Mouse (Mus musculus) embryonic fibroblast, embryonic 13.5 days (primary cell): ENCODE results near the gene AU021092. TPM values are rescaled to one million over a fixed set of nuclear protein-coding genes. Genes with fewer than 3 reads are reported as not detected.
A peak's percentile ranks its signal among the peaks of the same experiment; 100 is the strongest.

Source experiments
- H3K27ac ChIP-seq: 2 replicates; pipeline ENCODE4 v1.5.1; 2012; ENCODE audit warnings: low read length, control low read depth, inconsistent platforms; ENCODE audit not compliant: insufficient read depth
- H3K4me1 ChIP-seq: 2 replicates; pipeline ENCODE4 v1.6.1; 2011; ENCODE audit warnings: low read length; ENCODE audit not compliant: control insufficient read depth, insufficient read depth
- H3K4me3 ChIP-seq: 2 replicates; pipeline ENCODE4 v1.5.1; 2011; ENCODE audit warnings: mild to moderate bottlenecking, control low read depth, low read length; ENCODE audit not compliant: insufficient read depth
- CTCF ChIP-seq: IDR thresholded peaks from 2 replicates; pipeline ENCODE4 v1.5.1; 2011; ENCODE audit warnings: mild to moderate bottlenecking, control low read depth, low read length, moderate library complexity, borderline replicate concordance; ENCODE audit not compliant: insufficient read depth
- POLR2A ChIP-seq: IDR thresholded peaks from 2 replicates; pipeline ENCODE4 v1.6.1; 2011; ENCODE audit warnings: low read depth, mild to moderate bottlenecking, control low read depth, low read length, moderate library complexity
- polyA plus RNA-seq: library from polyadenylated mRNA; stranded (reverse); fragments of >200 nt; gene quantifications from 2 replicates; pipeline ENCODE4 v1.2.4, GENCODE M21; 2011; ENCODE audit warnings: low read depth; ENCODE audit not compliant: missing spikeins, insufficient read length

The AU021092 gene
- polyA plus RNA-seq, 1 experiment: not detected

DNA sequence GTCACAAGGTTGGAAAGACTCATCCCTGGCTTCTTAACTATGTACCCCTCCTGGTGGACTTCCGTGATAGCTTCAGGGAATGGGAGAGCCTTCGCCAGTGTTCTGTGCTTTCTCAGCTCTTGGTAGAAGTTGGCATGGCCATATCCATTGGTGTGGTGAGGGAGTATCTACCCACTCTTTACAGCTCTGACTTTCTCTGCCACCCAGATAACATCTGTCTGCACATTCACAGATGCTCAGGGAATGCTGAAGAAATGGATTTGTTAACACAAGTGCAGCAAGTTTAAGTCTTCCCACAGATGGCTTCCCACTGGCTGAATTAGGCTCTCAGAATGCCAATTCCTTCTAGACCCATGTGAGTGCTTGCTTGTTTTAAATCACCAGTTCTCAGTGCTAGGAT is 8.0 kb downstream of the AU021092 start:
- TF ChIP-seq POLR2A (no peak), CTCF (no peak)
- no peak overlapping the region for H3K27ac ChIP-seq

DNA sequence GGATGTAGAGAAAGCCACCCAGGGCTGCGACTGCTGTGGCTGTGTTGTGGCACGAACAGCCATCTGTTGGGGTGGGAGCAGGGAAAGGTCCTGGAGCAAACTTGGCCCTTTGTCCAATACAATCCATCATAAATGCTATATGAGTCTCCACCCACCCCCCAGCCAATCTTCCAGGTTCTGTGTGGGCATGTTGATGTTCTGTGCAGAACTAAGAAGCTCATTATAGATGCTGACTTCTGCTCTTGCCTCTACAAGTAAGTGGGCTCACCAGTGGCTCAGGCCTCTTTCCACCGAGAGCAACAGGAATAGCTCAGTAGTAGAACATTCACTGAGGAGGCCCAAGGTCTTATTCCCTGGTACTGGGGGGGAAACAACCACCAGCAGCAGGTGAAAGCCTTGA is 9.9 kb downstream of the AU021092 start:
- TF ChIP-seq CTCF (no peak), POLR2A (no peak)
- Histone ChIP-seq H3K27ac (no peak overlapping the region), H3K4me3 (no peak overlapping the region), H3K4me1 (no peaks in the 10 kb centered on the region)

More for the DNA sequence above, 8.0 kb downstream of the AU021092 start:
- H3K4me3 ChIP-seq: no peak overlapping the region
- no peaks in the 10 kb centered on the region for H3K4me1 ChIP-seq

DNA sequence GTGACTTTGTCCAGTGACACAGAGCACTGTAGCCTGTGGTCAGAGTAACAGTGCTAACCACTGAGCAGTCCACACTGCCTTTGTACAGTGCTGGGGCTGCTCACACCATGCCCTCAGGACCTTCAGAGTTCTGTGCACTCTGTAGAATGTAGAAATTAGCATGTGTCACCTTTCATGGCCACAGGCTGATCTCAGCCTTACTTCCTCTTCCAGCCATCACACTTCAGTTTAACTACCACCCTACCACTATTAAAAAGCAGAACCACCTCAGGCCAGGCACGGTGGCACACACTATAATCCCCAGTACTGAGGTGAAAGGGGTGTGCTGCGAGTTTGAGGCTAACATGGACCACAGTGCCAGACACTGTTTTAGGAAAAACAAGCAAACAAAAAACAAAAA is 11.7 kb downstream of the AU021092 start:
- H3K27ac ChIP-seq: no peak overlapping the region
- TF ChIP-seq POLR2A: no peak
- TF ChIP-seq CTCF: no peak
- H3K4me3 ChIP-seq: no peak overlapping the region
- no peaks in the 10 kb centered on the region for H3K4me1 ChIP-seq

DNA sequence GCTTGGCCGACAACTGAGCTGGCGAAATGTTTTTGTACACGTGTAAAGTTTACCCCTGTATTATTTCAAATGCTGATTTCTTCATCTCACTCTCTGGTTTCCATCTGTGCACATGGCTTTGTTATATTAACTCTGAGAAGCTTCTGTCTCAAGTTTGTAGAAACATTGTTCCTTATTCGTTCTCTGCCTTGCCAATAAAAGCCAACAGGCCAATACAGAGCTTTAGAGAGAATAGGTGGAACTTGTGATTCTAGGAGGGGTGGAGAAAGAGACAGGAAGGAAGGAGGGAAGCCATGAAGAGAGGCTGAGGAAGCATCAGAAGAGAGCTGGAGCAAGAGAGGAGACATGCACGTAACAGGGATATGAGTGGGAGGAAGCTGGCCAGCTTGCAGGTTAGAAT is 16.0 kb downstream of the AU021092 start:
- H3K27ac ChIP-seq: no peak overlapping the region
- H3K4me3 ChIP-seq: no peak overlapping the region
- peaks cover 3% of the 10 kb centered on the region; the same call in 1 of the 2 replicates for H3K4me1 ChIP-seq
- no peak for TF ChIP-seq CTCF
- TF ChIP-seq POLR2A: no peak

DNA sequence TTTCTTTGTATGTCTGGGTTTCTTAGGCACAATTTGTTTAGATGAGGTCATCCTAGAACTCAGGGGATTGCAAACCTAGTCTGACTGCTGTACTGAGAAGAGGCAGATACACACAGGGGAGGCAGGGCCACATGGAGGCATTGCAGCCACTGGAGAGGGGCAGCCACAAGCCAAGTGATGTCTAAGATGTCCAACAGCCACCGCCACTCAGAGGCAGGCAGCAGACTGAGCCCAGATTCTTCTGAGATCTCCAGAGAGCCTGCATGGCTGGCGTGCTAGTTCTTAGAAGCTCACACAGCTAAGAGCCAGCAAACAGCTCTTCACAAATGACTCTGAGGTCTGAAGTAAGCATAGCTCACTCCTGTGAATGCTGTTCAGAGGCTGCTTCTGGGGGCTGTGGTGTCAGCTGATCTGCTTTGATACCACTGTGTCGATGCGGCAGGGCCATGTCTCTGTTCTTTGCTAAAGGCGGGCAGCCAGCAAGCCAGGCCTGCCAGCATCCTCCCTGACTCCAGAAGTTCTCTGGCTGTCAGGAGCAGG is 16.6 kb downstream of the AU021092 start:
- Histone ChIP-seq H3K4me3 (no peak overlapping the region), H3K4me1 (peaks cover 3% of the 10 kb centered on the region; the same call in 1 of the 2 replicates), H3K27ac (no peak overlapping the region)
- no peak for TF ChIP-seq CTCF

DNA sequence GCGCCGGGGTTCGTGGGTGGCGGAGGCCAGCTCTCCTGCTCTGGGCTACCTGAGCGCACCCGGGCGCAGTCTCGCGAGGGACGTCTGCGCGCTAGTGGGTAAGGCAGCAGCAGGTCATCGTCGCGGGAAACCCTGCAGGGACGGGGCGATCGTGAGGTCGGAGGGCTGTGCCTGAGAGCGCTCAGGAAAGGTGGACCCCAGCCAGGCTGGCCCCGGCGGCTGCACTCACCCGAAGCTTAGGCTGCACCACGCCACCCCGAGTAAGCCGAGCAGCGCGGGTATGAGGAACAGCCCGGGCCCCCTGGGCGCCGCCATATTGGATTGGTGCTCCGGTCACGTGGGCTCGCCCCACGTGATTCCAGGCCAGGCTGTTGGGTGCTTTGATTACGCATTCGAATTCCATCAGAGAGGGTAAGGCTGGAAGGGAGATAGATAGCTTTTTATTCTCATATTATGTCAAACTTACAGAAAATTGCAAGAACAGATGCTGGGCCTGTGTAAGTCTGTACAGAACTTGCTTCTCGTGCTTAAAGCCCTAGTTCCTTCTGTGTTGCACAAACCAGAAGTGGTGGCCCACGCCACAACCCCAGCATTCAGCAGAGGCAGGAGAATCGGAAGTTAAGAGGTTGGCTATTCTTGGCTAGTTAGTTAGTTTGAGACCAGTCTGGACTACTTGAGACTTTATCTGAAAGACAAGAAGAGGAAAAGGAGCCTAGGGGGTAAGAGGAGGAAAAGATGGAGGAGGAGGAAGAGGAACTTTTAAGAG is 18.2 kb downstream of the AU021092 start, which contains the start of gene Nagpa:
TSS of gene Nagpa (minus strand) at position 345 of the 766 bp plus-strand sequence.
- Histone ChIP-seq H3K27ac (no peak within 1 kb of the TSS), H3K4me1 (peaks cover 3% of the 10 kb centered on the region; the same call in 1 of the 2 replicates), H3K4me3 (peak within 1 kb of the TSS; percentile 79)
- TF ChIP-seq CTCF (no peak), POLR2A (peak; percentile 61)

DNA sequence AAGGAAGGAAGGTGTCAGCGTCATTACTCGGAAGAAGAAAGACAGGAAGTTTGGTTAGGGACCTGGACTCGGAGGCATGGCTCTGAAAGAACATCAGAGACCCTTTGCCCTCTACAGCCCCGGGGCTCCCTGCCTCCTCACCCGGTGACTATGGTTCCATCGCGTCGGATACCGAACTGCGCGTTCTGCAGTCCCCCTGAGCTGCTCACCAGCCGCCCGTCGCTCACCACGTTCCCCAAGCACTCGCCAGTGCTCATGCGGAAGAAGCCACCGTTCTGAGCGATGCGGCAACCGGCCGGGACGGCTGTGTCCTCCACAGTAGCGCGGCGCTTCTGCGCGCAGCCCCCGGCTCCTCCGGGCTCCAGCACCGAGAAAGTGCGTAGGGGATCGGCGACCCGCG is 18.9 kb downstream of the AU021092 start:
- Histone ChIP-seq H3K4me3 (peak overlapping the region; percentile 79), H3K4me1 (peaks cover 3% of the 10 kb centered on the region; the same call in 1 of the 2 replicates), H3K27ac (no peak overlapping the region)
- no peak for TF ChIP-seq CTCF
- TF ChIP-seq POLR2A: no peak

DNA sequence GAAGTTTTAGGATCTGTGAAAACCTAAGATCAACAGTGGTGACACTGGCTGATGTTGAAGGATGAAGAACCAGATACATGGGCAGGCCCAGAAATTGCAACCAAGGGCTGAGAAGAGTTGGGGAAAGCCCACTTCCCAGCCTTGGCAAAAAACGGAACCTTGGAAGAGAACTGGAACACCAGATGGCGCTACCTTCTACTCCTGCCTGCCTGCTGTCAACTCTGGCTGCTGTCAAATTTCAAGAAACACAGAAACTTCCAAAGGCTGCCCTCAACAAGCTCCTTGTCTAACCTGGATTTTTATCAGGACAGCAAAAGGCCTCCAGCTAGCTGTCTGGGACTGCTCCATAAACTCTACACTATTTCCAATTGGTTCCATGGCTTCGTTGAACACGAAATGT is 19.4 kb downstream of the AU021092 start:
- Histone ChIP-seq H3K27ac (no peak overlapping the region), H3K4me3 (peak overlapping the region; percentile 79), H3K4me1 (peaks cover 3% of the 10 kb centered on the region; the same call in 1 of the 2 replicates)
- TF ChIP-seq POLR2A (no peak), CTCF (peak; percentile 64; the same call in 1 of the 2 replicates)

DNA sequence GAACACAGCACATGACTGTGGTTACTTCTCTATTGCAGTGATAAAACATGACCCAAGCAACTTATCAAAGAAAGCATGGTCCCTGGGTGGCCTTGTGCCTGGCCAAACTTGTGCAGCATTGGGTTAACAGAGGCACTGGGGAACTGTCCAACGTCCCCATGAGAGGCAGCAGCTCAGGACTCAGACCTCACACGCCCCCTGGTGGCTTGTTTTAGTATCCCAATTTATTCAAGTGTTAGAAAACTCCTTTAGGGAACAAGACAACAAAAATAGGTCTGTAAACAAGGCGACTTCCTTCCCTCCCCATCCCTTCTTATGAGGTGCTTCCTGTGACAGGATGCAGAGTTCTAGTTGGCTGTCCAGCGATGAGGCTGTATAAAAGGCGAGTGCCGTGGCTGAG is 27.0 kb downstream of the AU021092 start:
- no peaks in the 10 kb centered on the region for H3K4me1 ChIP-seq
- TF ChIP-seq POLR2A: no peak
- TF ChIP-seq CTCF: no peak
- H3K4me3 ChIP-seq: no peak overlapping the region
- no peak overlapping the region for H3K27ac ChIP-seq

DNA sequence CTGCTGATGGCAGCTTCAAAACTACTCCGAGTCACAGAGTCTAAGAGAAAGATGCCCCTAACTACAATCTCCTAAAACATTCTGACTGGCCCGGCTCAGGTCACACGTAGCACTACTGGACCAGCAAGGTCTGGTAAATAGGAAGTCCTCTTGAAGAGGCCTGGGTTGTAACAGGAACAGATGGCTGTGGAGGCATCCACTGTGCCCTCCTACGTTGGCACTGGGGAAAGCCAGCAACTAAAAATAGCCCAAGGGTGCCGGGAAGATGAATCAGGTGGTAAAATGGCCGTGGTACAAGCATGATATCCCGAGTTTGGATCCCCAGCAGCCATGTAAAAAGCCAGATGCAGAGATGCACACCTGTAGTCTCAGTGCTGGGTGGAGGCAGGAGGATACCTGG is 35.9 kb downstream of the AU021092 start:
- Histone ChIP-seq H3K4me3 (no peak overlapping the region), H3K27ac (no peak overlapping the region), H3K4me1 (no peaks in the 10 kb centered on the region)
- no peak for TF ChIP-seq CTCF
- no peak for TF ChIP-seq POLR2A
